16 mouse cellular contexts compared by ENCODE assay signal in genomic region chr15:60119926-60120325, GRCm38 (mm10).
"Had no signal": no experiment of that assay in that cellular context is flagged by ENCODE, and none has a peak within 500 bp of the region (broad histone marks: within the 10 kb centered on the region; RNA-seq: fewer than 3 reads in every experiment).

No protein-coding gene starts in this region.

- H3K36me3 ChIP-seq: intestine, embryonic 15.5 days; limb, embryonic 12.5 days; liver, embryonic 13.5 days; lung, embryonic 15.5 days; midbrain, embryonic 13.5 days; neural tube, embryonic 13.5 days had no signal

- H3K9me3 ChIP-seq: intestine, embryonic 15.5 days; limb, embryonic 12.5 days; liver, embryonic 13.5 days; lung, embryonic 15.5 days; midbrain, embryonic 13.5 days; neural tube, embryonic 13.5 days had no signal

- H3K27me3 ChIP-seq: intestine, embryonic 15.5 days; limb, embryonic 12.5 days; liver, embryonic 13.5 days; lung, embryonic 15.5 days; midbrain, embryonic 13.5 days; neural tube, embryonic 13.5 days had no signal

- H3K4me3 ChIP-seq: intestine, embryonic 15.5 days; left cerebral cortex, adult 2 months; limb, embryonic 12.5 days; liver, embryonic 13.5 days; lung, embryonic 15.5 days; midbrain, embryonic 13.5 days; myocyte; neural tube, embryonic 13.5 days had no signal

- ATAC-seq: intestine, embryonic 15.5 days; liver, postnatal 0 days; midbrain, embryonic 13.5 days had no signal

- DNase-seq: kidney, adult 18-20 months; kidney, postnatal 14 days; liver; liver, embryonic 13.5 days; liver, postnatal 0 days; right cerebral cortex, adult 18-20 months; right cerebral cortex, postnatal 25 days; thymus, adult 18-20 months; thymus, postnatal 25 days had no signal

- H3K4me2 ChIP-seq: intestine, embryonic 15.5 days; limb, embryonic 12.5 days; liver, embryonic 13.5 days; lung, embryonic 15.5 days; midbrain, embryonic 13.5 days; neural tube, embryonic 13.5 days had no signal

- H3K27ac ChIP-seq: intestine, embryonic 15.5 days; left cerebral cortex, adult 2 months; limb, embryonic 12.5 days; liver, embryonic 13.5 days; lung, embryonic 15.5 days; midbrain, embryonic 13.5 days; neural tube, embryonic 13.5 days had no signal

- H3K4me1 ChIP-seq: intestine, embryonic 15.5 days; limb, embryonic 12.5 days; liver, embryonic 13.5 days; lung, embryonic 15.5 days; midbrain, embryonic 13.5 days; neural tube, embryonic 13.5 days had no signal

- H3K9ac ChIP-seq: intestine, embryonic 15.5 days; limb, embryonic 12.5 days; liver, embryonic 13.5 days; liver, postnatal 0 days; lung, embryonic 15.5 days; midbrain, embryonic 13.5 days; neural tube, embryonic 13.5 days had no signal
